Mouse (Mus musculus): ENCODE data around the gene Eps8. TPM values are rescaled to one million over a fixed set of nuclear protein-coding genes. Genes with fewer than 3 reads are reported as not detected.

Gene Eps8
- polyA plus RNA-seq, 1 experiment, result 17.7 TPM

- H3K27ac ChIP-seq (ENCODE audit: insufficient read depth, low read length), result no peak overlapping the region
- no peaks in the 10 kb centered on the region; the same call in 1 of the 2 replicates for H3K27me3 ChIP-seq (ENCODE audit: control insufficient read depth, insufficient read depth, low read length, poor library complexity, severe bottlenecking)
- no peaks in the 10 kb centered on the region for H3K4me1 ChIP-seq (ENCODE audit: control insufficient read depth, insufficient read depth, low read length)
- H3K4me3 ChIP-seq (ENCODE audit: low read depth, low read length), result no peak overlapping the region
- TF ChIP-seq POLR2A (IDR thresholded peaks at IDR 0.05; ENCODE audit: insufficient read depth, low read length), result no peak
- no peak for TF ChIP-seq CTCF (IDR thresholded peaks at IDR 0.05; ENCODE audit: low read depth, low read length)
- no peak for TF ChIP-seq EP300 (IDR thresholded peaks at IDR 0.05; ENCODE audit: insufficient read depth, low read depth, low read length)
- no peaks in the 10 kb centered on the region for H3K9me3 ChIP-seq (replicated peaks; ENCODE audit: control insufficient read depth, insufficient read depth, low read length, poor library complexity, severe bottlenecking)
- H3K9ac ChIP-seq (ENCODE audit: low read depth, poor library complexity, severe bottlenecking), result no peak overlapping the region
- no peaks in the 10 kb centered on the region for H3K36me3 ChIP-seq (ENCODE audit: control insufficient read depth, insufficient read depth, low read length, poor library complexity, severe bottlenecking)
Measured at GRCm38 (mm10) chr6:137440559-137441486, 213.9 kb downstream of the Eps8 start.

GRCm38 (mm10) chr6:137437902-137438580, 216.6 kb downstream of the Eps8 start:
- H3K27ac ChIP-seq (ENCODE audit: insufficient read depth, low read length), result no peak overlapping the region

GRCm38 (mm10) chr6:137437486-137437885, 217.2 kb downstream of the Eps8 start:
- TF ChIP-seq EP300 (IDR thresholded peaks at IDR 0.05; ENCODE audit: insufficient read depth, low read depth, low read length) (no peak), POLR2A (IDR thresholded peaks at IDR 0.05; ENCODE audit: insufficient read depth, low read length) (no peak), CTCF (IDR thresholded peaks at IDR 0.05; ENCODE audit: low read depth, low read length) (no peak)
- Histone ChIP-seq H3K27me3 (ENCODE audit: control insufficient read depth, insufficient read depth, low read length, poor library complexity, severe bottlenecking) (no peaks in the 10 kb centered on the region; the same call in 1 of the 2 replicates), H3K4me3 (ENCODE audit: low read depth, low read length) (no peak overlapping the region), H3K27ac (ENCODE audit: insufficient read depth, low read length) (no peak overlapping the region), H3K9ac (ENCODE audit: low read depth, poor library complexity, severe bottlenecking) (no peak overlapping the region), H3K4me1 (ENCODE audit: control insufficient read depth, insufficient read depth, low read length) (no peaks in the 10 kb centered on the region), H3K36me3 (ENCODE audit: control insufficient read depth, insufficient read depth, low read length, poor library complexity, severe bottlenecking) (no peaks in the 10 kb centered on the region), H3K9me3 (replicated peaks; ENCODE audit: control insufficient read depth, insufficient read depth, low read length, poor library complexity, severe bottlenecking) (no peaks in the 10 kb centered on the region; the same call in 1 of the 2 replicates)

More at GRCm38 (mm10) chr6:137437902-137438580, 216.6 kb downstream of the Eps8 start:
- no peaks in the 10 kb centered on the region; the same call in 1 of the 2 replicates for H3K9me3 ChIP-seq (replicated peaks; ENCODE audit: control insufficient read depth, insufficient read depth, low read length, poor library complexity, severe bottlenecking)
- no peak overlapping the region for H3K4me3 ChIP-seq (ENCODE audit: low read depth, low read length)
- no peaks in the 10 kb centered on the region for H3K4me1 ChIP-seq (ENCODE audit: control insufficient read depth, insufficient read depth, low read length)
- H3K27me3 ChIP-seq (ENCODE audit: control insufficient read depth, insufficient read depth, low read length, poor library complexity, severe bottlenecking), result no peaks in the 10 kb centered on the region; the same call in 1 of the 2 replicates
- TF ChIP-seq POLR2A (IDR thresholded peaks at IDR 0.05; ENCODE audit: insufficient read depth, low read length) (no peak), CTCF (IDR thresholded peaks at IDR 0.05; ENCODE audit: low read depth, low read length) (no peak), EP300 (IDR thresholded peaks at IDR 0.05; ENCODE audit: insufficient read depth, low read depth, low read length) (no peak)
- no peak overlapping the region for H3K9ac ChIP-seq (ENCODE audit: low read depth, poor library complexity, severe bottlenecking)
- no peaks in the 10 kb centered on the region for H3K36me3 ChIP-seq (ENCODE audit: control insufficient read depth, insufficient read depth, low read length, poor library complexity, severe bottlenecking)

GRCm38 (mm10) chr6:137433521-137434137, 221.0 kb downstream of the Eps8 start:
- no peak overlapping the region for H3K9ac ChIP-seq (ENCODE audit: low read depth, poor library complexity, severe bottlenecking)
- TF ChIP-seq CTCF (IDR thresholded peaks at IDR 0.05; ENCODE audit: low read depth, low read length), result no peak
- no peak for TF ChIP-seq EP300 (IDR thresholded peaks at IDR 0.05; ENCODE audit: insufficient read depth, low read depth, low read length)
- no peak for TF ChIP-seq POLR2A (IDR thresholded peaks at IDR 0.05; ENCODE audit: insufficient read depth, low read length)
- H3K27me3 ChIP-seq (ENCODE audit: control insufficient read depth, insufficient read depth, low read length, poor library complexity, severe bottlenecking), result no peaks in the 10 kb centered on the region; the same call in 1 of the 2 replicates
- no peaks in the 10 kb centered on the region for H3K36me3 ChIP-seq (ENCODE audit: control insufficient read depth, insufficient read depth, low read length, poor library complexity, severe bottlenecking)
- no peaks in the 10 kb centered on the region for H3K4me1 ChIP-seq (ENCODE audit: control insufficient read depth, insufficient read depth, low read length)
- no peaks in the 10 kb centered on the region; the same call in none of the 2 replicates for H3K9me3 ChIP-seq (replicated peaks; ENCODE audit: control insufficient read depth, insufficient read depth, low read length, poor library complexity, severe bottlenecking)
- H3K4me3 ChIP-seq (ENCODE audit: low read depth, low read length), result no peak overlapping the region
- H3K27ac ChIP-seq (ENCODE audit: insufficient read depth, low read length), result no peak overlapping the region

Other genes starting within 250 kb of the Eps8 start
- gene Strap, start 80.2 kb upstream of the Eps8 start, polyA plus RNA-seq (2011; ENCODE audit: insufficient read depth, insufficient read length, low read depth, missing spikeins), result 115 and 117 TPM in 2 replicates
- 41.4 and 41.5 TPM in 2 replicates for gene Dera, start 99.7 kb upstream of the Eps8 start, polyA plus RNA-seq (2011; ENCODE audit: insufficient read depth, insufficient read length, low read depth, missing spikeins)

Data from ES-Bruce4 (cell line).